Mouse (Mus musculus) embryo, embryonic 10.5 days (tissue): ENCODE results near the gene Fmo1.
"Not testable (repeated sequence)": the region's sequence is repeated elsewhere in the genome, so short reads cannot be mapped to it uniquely, and the experiment has no call there.

Experiments
- DNase-seq: peaks from one replicate; pipeline ENCODE4 v3.0.0-alpha.2; 2015; ENCODE audit warnings: low spot score

Gene Fmo1

GRCm38 (mm10) chr1:162792306-162793044, 73.9 kb downstream of the Fmo1 start:
- no peak for DNase-seq

GRCm38 (mm10) chr1:162785222-162785621, 81.2 kb downstream of the Fmo1 start:
- DNase-seq = no peak

GRCm38 (mm10) chr1:162783669-162784248, 82.7 kb downstream of the Fmo1 start:
- no peak for DNase-seq

DNA sequence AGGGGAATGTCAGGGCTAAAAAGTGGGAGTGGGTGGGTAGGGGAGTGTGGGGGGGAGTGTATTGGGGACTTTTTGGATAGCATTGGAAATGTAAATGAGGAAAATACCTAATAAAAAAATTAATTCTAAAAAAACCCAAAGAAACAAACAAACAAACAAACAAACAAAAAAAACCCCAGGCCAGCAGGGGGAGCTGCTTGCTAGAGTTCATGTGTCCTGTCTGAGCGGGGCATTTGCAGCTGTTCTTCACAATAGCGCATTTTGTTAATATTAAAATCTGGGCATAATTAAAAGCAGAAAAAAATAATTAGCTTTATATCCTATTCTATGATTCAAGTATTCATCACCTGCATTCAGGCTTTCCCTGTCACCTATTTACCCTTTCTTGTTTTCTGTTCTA, 85.4 kb downstream of the Fmo1 start:
- DNase-seq = not testable (repeated sequence)
